Mouse (Mus musculus) CH12.LX (cell line): Measurements from ENCODE around the gene Gabarapl2. TPM values are rescaled to one million over a fixed set of nuclear protein-coding genes. Genes with fewer than 3 reads are reported as not detected.

Source experiments
- DNase-seq: peaks from one replicate; pipeline ENCODE4 v3.0.0-alpha.2; 2013; ENCODE audit errors: extremely low read depth
- H3K27ac ChIP-seq: 2 replicates; pipeline ENCODE4 v1.5.1; 2012; ENCODE audit warnings: low read depth, mild to moderate bottlenecking, control low read depth, moderate library complexity; ENCODE audit not compliant: insufficient read depth
- H3K27me3 ChIP-seq: replicated peaks from 2 replicates; pipeline ENCODE3; 2012; ENCODE audit warnings: inconsistent platforms
- H3K36me3 ChIP-seq, 2 experiments: replicated peaks in 1 of 2; 2 replicates each; pipeline versions ENCODE3 to v1.6.1; 2012; ENCODE audit warnings: inconsistent platforms in 1 of 2, low read length in 1 of 2, mild to moderate bottlenecking in 1 of 2, mixed read lengths in 1 of 2, moderate library complexity in 1 of 2; ENCODE audit not compliant: control insufficient read depth in 1 of 2, insufficient read depth in 1 of 2
- H3K4me1 ChIP-seq, 2 experiments: 2 replicates each; pipeline ENCODE4 v1.6.1; 2012; ENCODE audit warnings: inconsistent platforms in 1 of 2, moderate library complexity in 1 of 2; ENCODE audit not compliant: insufficient read depth in 2 of 2, control insufficient read depth in 1 of 2
- H3K4me2 ChIP-seq: 2 replicates; pipeline ENCODE4 v1.6.1; 2012; ENCODE audit warnings: low read depth, mild to moderate bottlenecking, control low read depth; ENCODE audit not compliant: poor library complexity, insufficient read depth, severe bottlenecking
- H3K4me3 ChIP-seq, 3 experiments: fragments of 150-350 bp in 1 of 3; sonication (generic) in 1 of 3; replicated peaks in 1 of 3; 2 replicates each; pipeline versions ENCODE3 to v1.5.1; 2011 to 2012; ENCODE audit warnings: low read depth in 2 of 3, low read length in 2 of 3, mild to moderate bottlenecking in 2 of 3, moderate library complexity in 2 of 3, control low read depth in 1 of 3, improper control_type of control experiment in 1 of 3, inconsistent platforms in 1 of 3, mixed read lengths in 1 of 3; ENCODE audit not compliant: poor library complexity in 1 of 3
- H3K79me2 ChIP-seq: replicated peaks from 2 replicates; pipeline ENCODE4 v1.6.1; 2012; ENCODE audit warnings: mild to moderate bottlenecking, moderate library complexity; ENCODE audit not compliant: control insufficient read depth, poor library complexity, insufficient read depth, severe bottlenecking; ENCODE audit errors: extremely low read depth
- H3K9ac ChIP-seq: 2 replicates; pipeline ENCODE4 v1.6.1; 2012; ENCODE audit warnings: low read depth, mild to moderate bottlenecking, control low read depth, moderate library complexity; ENCODE audit not compliant: insufficient read depth
- H3K9me3 ChIP-seq: replicated peaks from 2 replicates; pipeline ENCODE3; 2012; ENCODE audit warnings: low read length, inconsistent platforms, mixed read lengths
- BHLHE40 ChIP-seq: IDR thresholded peaks from 2 replicates; pipeline ENCODE4 v1.6.1; 2011; ENCODE audit warnings: mild to moderate bottlenecking, low read depth, low read length, improper control_type of control experiment
- CHD1 ChIP-seq: IDR thresholded peaks from 2 replicates; pipeline ENCODE4 v1.6.1; 2012; ENCODE audit warnings: low read depth, low read length, improper control_type of control experiment, inconsistent platforms
- EP300 ChIP-seq: IDR thresholded peaks from 2 replicates; pipeline ENCODE4 v1.6.1; 2011; ENCODE audit warnings: low read length, improper control_type of control experiment
- ETS1 ChIP-seq: conservative IDR thresholded peaks from 2 replicates; pipeline ENCODE4 v1.6.1; 2012; ENCODE audit warnings: low read depth, mild to moderate bottlenecking, inconsistent platforms, low read length, improper control_type of control experiment, moderate library complexity
- GABPA ChIP-seq: IDR thresholded peaks from 2 replicates; pipeline ENCODE4 v1.6.1; 2012; ENCODE audit warnings: low read depth, low read length, improper control_type of control experiment, inconsistent platforms; ENCODE audit not compliant: insufficient replicate concordance
- HCFC1 ChIP-seq: IDR thresholded peaks from 2 replicates; pipeline ENCODE4 v1.6.1; 2012; ENCODE audit warnings: low read depth, mild to moderate bottlenecking, inconsistent platforms, low read length, improper control_type of control experiment
- JUN ChIP-seq: IDR thresholded peaks from 2 replicates; pipeline ENCODE4 v1.6.1; 2011; ENCODE audit warnings: low read depth, mild to moderate bottlenecking, low read length, improper control_type of control experiment, moderate library complexity; ENCODE audit not compliant: insufficient read depth
- JUND ChIP-seq: conservative IDR thresholded peaks from 2 replicates; pipeline ENCODE4 v1.6.1; 2011; ENCODE audit warnings: low read depth, low read length, improper control_type of control experiment
- MAFK ChIP-seq: IDR thresholded peaks from 2 replicates; pipeline ENCODE4 v1.6.1; 2011; ENCODE audit warnings: low read length, improper control_type of control experiment; ENCODE audit not compliant: insufficient replicate concordance
- MEF2A ChIP-seq: IDR thresholded peaks from 2 replicates; pipeline ENCODE4 v1.6.1; 2014; ENCODE audit warnings: low read depth, mild to moderate bottlenecking, inconsistent platforms, low read length, improper control_type of control experiment, borderline replicate concordance
- MXI1 ChIP-seq: IDR thresholded peaks from 2 replicates; pipeline ENCODE4 v1.6.1; 2011; ENCODE audit warnings: mild to moderate bottlenecking, low read depth, low read length, improper control_type of control experiment
- PAX5 ChIP-seq: IDR thresholded peaks from 2 replicates; pipeline ENCODE4 v1.6.1; 2012; ENCODE audit warnings: low read length, inconsistent platforms, mixed read lengths
- POLR2AphosphoS2 ChIP-seq: IDR thresholded peaks from 2 replicates; pipeline ENCODE4 v1.6.1; 2011; ENCODE audit warnings: low read depth, low read length, improper control_type of control experiment
- RAD21 ChIP-seq: IDR thresholded peaks from 2 replicates; pipeline ENCODE4 v1.6.1; 2011; ENCODE audit warnings: low read depth, mild to moderate bottlenecking, low read length, improper control_type of control experiment, moderate library complexity
- RCOR1 ChIP-seq: conservative IDR thresholded peaks from 2 replicates; pipeline ENCODE4 v1.6.1; 2012; ENCODE audit warnings: low read depth, mild to moderate bottlenecking, inconsistent platforms, low read length, improper control_type of control experiment
- SIN3A ChIP-seq: IDR thresholded peaks from 2 replicates; pipeline ENCODE4 v1.6.1; 2012; ENCODE audit warnings: low read length, improper control_type of control experiment, inconsistent platforms
- SMC3 ChIP-seq: IDR thresholded peaks from 2 replicates; pipeline ENCODE4 v1.6.1; 2011; ENCODE audit warnings: low read depth, low read length, improper control_type of control experiment
- USF1 ChIP-seq: IDR thresholded peaks from 2 replicates; pipeline ENCODE4 v1.6.1; 2014; ENCODE audit warnings: low read depth, mild to moderate bottlenecking, inconsistent platforms, low read length, improper control_type of control experiment
- ZC3H11A ChIP-seq: IDR thresholded peaks from 2 replicates; pipeline ENCODE4 v1.6.1; 2012; ENCODE audit warnings: low read depth, mild to moderate bottlenecking, inconsistent platforms, low read length, improper control_type of control experiment
- ZMIZ1 ChIP-seq: IDR thresholded peaks from 2 replicates; pipeline ENCODE4 v1.6.1; 2012; ENCODE audit warnings: low read depth, mild to moderate bottlenecking, inconsistent platforms, low read length, improper control_type of control experiment
- ZNF384 ChIP-seq: IDR thresholded peaks from 2 replicates; pipeline ENCODE4 v1.6.1; 2012; ENCODE audit warnings: low read depth, low read length, improper control_type of control experiment, inconsistent platforms
- dilution Hi-C: fragments of 300-500 bp; cut with MboI; formaldehyde crosslinking; loops from 2 replicates; pipeline ENCODE4 v1.14.3; 2020; ENCODE audit warnings: low sequenced_read_pairs; ENCODE audit not compliant: extremely low pct_unique_long_range_greater_than_20kb, extremely low pct_ligation_motif_present
- in situ Hi-C: fragments of 300-500 bp; cut with MboI; formaldehyde crosslinking; loops from 3 replicates; pipeline ENCODE4 v1.14.3; 2019; ENCODE audit warnings: low sequenced_read_pairs, low pct_ligation_motif_present, low pct_unique_long_range_greater_than_20kb, mixed read lengths
- polyA plus RNA-seq: library from polyadenylated mRNA; unstranded; fragments of >175 nt; gene quantifications from 2 replicates; pipeline ENCODE4 v1.2.1, GENCODE M21; 2012; ENCODE audit warnings: low read depth; ENCODE audit not compliant: insufficient read length
- total RNA-seq, 2 experiments: library from RNA; depleted of rRNA; stranded (reverse); fragments of 300-350 nt in 1 of 2; fragments of >200 nt in 1 of 2; gene quantifications; 2 replicates each; pipeline ENCODE4 v1.2.3; 2012 to 2014

Gabarapl2 gene
- total and polyA plus RNA-seq, 3 experiments, result 29.8 to 61.0 (median 42.1) TPM

GRCm38 (mm10) chr8:111909621-111910450 is 30.7 kb upstream of the Gabarapl2 start, which contains the start of gene Chst5:
Gene Chst5, minus strand, starts transcription at chr8:111910447.
- Histone ChIP-seq H3K9me3 (no peaks in the 10 kb centered on the region), H3K36me3 (no peaks in the 10 kb centered on the region), H3K9ac (no peak within 1 kb of the TSS), H3K4me3 (no peak within 1 kb of the TSS), H3K4me2 (no peak within 1 kb of the TSS), H3K79me2 (no peaks in the 10 kb centered on the region), H3K27me3 (no peaks in the 10 kb centered on the region), H3K4me1 (peaks cover 0 to 6% of the 10 kb centered on the region in 2 experiments; a peak in 3 of 4 replicates), H3K27ac (no peak within 1 kb of the TSS)
- dilution Hi-C loops (no loop called here), in situ Hi-C loops (no loop called here)
- DNase-seq, result no peak
- TF ChIP-seq ZNF384, result no peak
- TF ChIP-seq ETS1, result no peak
- TF ChIP-seq MXI1, result no peak
- no peak for TF ChIP-seq MAFK
- TF ChIP-seq JUN, result no peak
- no peak for TF ChIP-seq RCOR1

- H3K4me2 ChIP-seq, result no peak overlapping the region
- H3K9ac ChIP-seq, result no peak overlapping the region
- no peak for DNase-seq
- H3K4me1 ChIP-seq, result no peaks in the 10 kb centered on the region
- in situ Hi-C loops (no loop called here), dilution Hi-C loops (no loop called here)
- no peaks in the 10 kb centered on the region for H3K27me3 ChIP-seq
- H3K27ac ChIP-seq, result no peak overlapping the region
- no peak overlapping the region for H3K4me3 ChIP-seq
- no peak for TF ChIP-seq ETS1
- no peak for TF ChIP-seq CHD1
- no peak for TF ChIP-seq ZMIZ1
- no peak for TF ChIP-seq ZC3H11A
- TF ChIP-seq RAD21, result no peak
- no peak for TF ChIP-seq SMC3
- TF ChIP-seq PAX5, result no peak
- TF ChIP-seq MEF2A, result no peak
- no peak for TF ChIP-seq RCOR1
- no peak for TF ChIP-seq EP300
- TF ChIP-seq JUND, result no peak
- TF ChIP-seq GABPA, result no peak
- no peak for TF ChIP-seq BHLHE40
- no peak for TF ChIP-seq ZNF384
- TF ChIP-seq SIN3A, result no peak
- TF ChIP-seq HCFC1, result no peak
- TF ChIP-seq POLR2AphosphoS2, result no peak
- TF ChIP-seq USF1, result no peak
- TF ChIP-seq MAFK, result no peak
- H3K79me2 ChIP-seq, result no peaks in the 10 kb centered on the region
- no peaks in the 10 kb centered on the region for H3K36me3 ChIP-seq
- no peaks in the 10 kb centered on the region for H3K9me3 ChIP-seq
These were observed 28.9 kb upstream of the Gabarapl2 start for GRCm38 (mm10) chr8:111911572-111911971.
